Mouse (Mus musculus) myocyte (in vitro differentiated cells): ENCODE results near the gene Slc25a41.

Experiments
- CEBPB ChIP-seq: IDR thresholded peaks from 2 replicates; pipeline ENCODE4 v1.6.1; 2011; ENCODE audit warnings: mild to moderate bottlenecking, moderate library complexity; ENCODE audit not compliant: poor library complexity, insufficient read depth, severe bottlenecking
- E2F4 ChIP-seq: IDR thresholded peaks from one replicate; pipeline ENCODE4 v1.6.1; 2011; ENCODE audit warnings: mild to moderate bottlenecking, control low read depth, moderate library complexity; ENCODE audit not compliant: insufficient read depth
- MAX ChIP-seq: IDR thresholded peaks from one replicate; pipeline ENCODE4 v1.6.1; 2011; ENCODE audit warnings: low read depth, mild to moderate bottlenecking, control low read depth
- MYOD1 ChIP-seq, 3 experiments: IDR thresholded peaks; one replicate each; pipeline ENCODE4 v1.6.1; 2011; ENCODE audit warnings: control low read depth in 2 of 3, low read depth in 2 of 3, mild to moderate bottlenecking in 2 of 3, moderate library complexity in 1 of 3; ENCODE audit not compliant: insufficient read length in 2 of 3, control insufficient read depth in 1 of 3
- MYOG ChIP-seq, 3 experiments: IDR thresholded peaks; one replicate each; pipeline ENCODE4 v1.6.1; 2011; ENCODE audit warnings: control low read depth in 2 of 3, low read depth in 2 of 3, mild to moderate bottlenecking in 2 of 3; ENCODE audit not compliant: insufficient read length in 2 of 3, control insufficient read depth in 1 of 3, insufficient read depth in 1 of 3
- POLR2A ChIP-seq: IDR thresholded peaks from one replicate; pipeline ENCODE4 v1.6.1; 2011; ENCODE audit warnings: low read depth, mild to moderate bottlenecking, control low read depth, moderate library complexity; ENCODE audit not compliant: insufficient read length
- POLR2AphosphoS2 ChIP-seq: IDR thresholded peaks from one replicate; pipeline ENCODE4 v1.6.1; 2011; ENCODE audit warnings: low read depth, control low read depth; ENCODE audit not compliant: insufficient read length
- REST ChIP-seq: IDR thresholded peaks from one replicate; pipeline ENCODE4 v1.6.1; 2011; ENCODE audit warnings: mild to moderate bottlenecking, control low read depth, moderate library complexity; ENCODE audit not compliant: insufficient read depth, insufficient read length
- SRF ChIP-seq: IDR thresholded peaks from one replicate; pipeline ENCODE4 v1.6.1; 2011; ENCODE audit warnings: low read depth; ENCODE audit not compliant: control insufficient read depth, insufficient read length
- TCF12 ChIP-seq: IDR thresholded peaks from one replicate; pipeline ENCODE4 v1.6.1; 2011; ENCODE audit warnings: mild to moderate bottlenecking, control low read depth; ENCODE audit not compliant: poor library complexity, insufficient read depth, severe bottlenecking
- TCF3 ChIP-seq: IDR thresholded peaks from one replicate; pipeline ENCODE4 v1.6.1; 2011; ENCODE audit warnings: low read depth, control low read depth; ENCODE audit not compliant: insufficient read length
- USF1 ChIP-seq: IDR thresholded peaks from one replicate; pipeline ENCODE4 v1.6.1; 2011; ENCODE audit warnings: low read depth, mild to moderate bottlenecking, control low read depth, moderate library complexity

DNA sequence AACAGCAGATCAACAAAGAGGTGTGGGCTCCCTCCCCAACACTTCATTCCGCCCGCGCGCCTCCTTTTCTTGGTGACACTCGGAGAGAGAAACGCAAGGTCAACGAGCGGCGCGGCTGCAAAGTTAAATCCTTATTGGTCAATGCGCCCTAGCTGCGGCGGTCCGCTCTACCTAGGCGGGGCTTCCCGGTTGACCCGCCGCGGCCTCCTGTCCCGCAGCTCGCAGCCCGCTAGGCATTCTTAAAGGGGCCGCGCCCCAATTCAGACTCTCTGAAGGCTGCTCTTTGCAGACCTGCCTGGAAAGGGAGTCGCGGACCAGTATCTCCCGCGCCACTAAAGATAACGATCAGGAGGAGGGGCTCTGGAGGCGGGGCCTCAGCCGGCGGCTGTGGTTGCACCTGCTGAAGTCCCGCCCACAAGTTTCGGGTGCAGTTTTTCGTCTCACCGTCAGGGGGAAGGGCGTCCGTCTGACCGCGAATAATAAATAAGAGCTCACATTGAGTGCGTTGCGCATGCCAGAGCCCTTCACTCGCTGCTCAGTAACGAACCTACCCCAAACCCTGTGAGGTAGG lies 18.9 kb upstream of the Slc25a41 start:
- TF ChIP-seq USF1: no peak
- no peak for TF ChIP-seq CEBPB
- no peak for TF ChIP-seq POLR2A
- peak in 2 of 3 experiments; percentile 15 to 40 for TF ChIP-seq MYOD1 (IDR thresholded peaks at IDR 0.05; ENCODE audit: control insufficient read depth in 1 of 3, insufficient read length in 2 of 3, low read depth in 2 of 3)
- TF ChIP-seq REST: no peak
- TF ChIP-seq E2F4: no peak
- no peak for TF ChIP-seq POLR2AphosphoS2
- TF ChIP-seq TCF12: no peak
- no peak for TF ChIP-seq MAX
- peak in 1 of 3 experiments; percentile 38 for TF ChIP-seq MYOG (IDR thresholded peaks at IDR 0.05; ENCODE audit: control insufficient read depth in 1 of 3, insufficient read depth in 1 of 3, insufficient read length in 2 of 3, low read depth in 2 of 3)
- no peak for TF ChIP-seq TCF3
- no peak for TF ChIP-seq SRF
